In genomic region chr2:32137667-32138266, GRCm38 (mm10) we compare ENCODE assay signal across 1 mouse cellular context.
TF ChIP-seq lines count a peak whose summit lies in the region.

No protein-coding gene starts in this region.

TF ChIP-seq in C2C12, 6 proteins besides CTCF, POLR2A, EP300 and RAD21 (continued from another document):
- TF ChIP-seq MAX (IDR thresholded peaks at IDR 0.05): no peak
TF ChIP-seq in C2C12: peak in this region for 0.
